Mouse (Mus musculus): ENCODE data around the gene Stx19. TPM values are rescaled to one million over a fixed set of nuclear protein-coding genes. Genes with fewer than 3 reads are reported as not detected.

The Stx19 gene
- polyA plus RNA-seq, 1 experiment from 2014 or later, result 0.08 TPM

GRCm38 (mm10) chr16:62834016-62834735 is 19.7 kb downstream of the Stx19 start:
- H3K9ac ChIP-seq (ENCODE audit: low read depth, low read length), result no peak overlapping the region
- H3K9me3 ChIP-seq (replicated peaks; ENCODE audit: control insufficient read depth, low read length), result no peaks in the 10 kb centered on the region
- no peaks in the 10 kb centered on the region for H3K27me3 ChIP-seq (ENCODE audit: control insufficient read depth, insufficient read depth, low read depth, low read length)
- no peaks in the 10 kb centered on the region for H3K36me3 ChIP-seq (ENCODE audit: control insufficient read depth, insufficient read depth)
- 10% methylated on average over 3 of the region's 3 CpGs for whole genome bisulfite sequencing (ENCODE audit: insufficient replicate concordance)
- peaks cover 8% of the 10 kb centered on the region for H3K4me1 ChIP-seq (ENCODE audit: control insufficient read depth, low read depth, low read length)
- peak overlapping the region; percentile 59 for H3K27ac ChIP-seq (ENCODE audit: low read length)
- no peak overlapping the region for H3K4me3 ChIP-seq (ENCODE audit: low read depth, low read length)
- peak; percentile 97 for ATAC-seq (ENCODE audit: low read depth)
- H3K4me2 ChIP-seq (ENCODE audit: low read depth, low read length), result no peak overlapping the region

- no peaks in the 10 kb centered on the region for H3K36me3 ChIP-seq (ENCODE audit: control insufficient read depth, insufficient read depth)
- no peak overlapping the region for H3K4me2 ChIP-seq (ENCODE audit: low read depth, low read length)
- H3K9me3 ChIP-seq (replicated peaks; ENCODE audit: control insufficient read depth, low read length), result no peaks in the 10 kb centered on the region
- H3K4me3 ChIP-seq (ENCODE audit: low read depth, low read length), result no peak overlapping the region
- peaks cover 9% of the 10 kb centered on the region for H3K4me1 ChIP-seq (ENCODE audit: control insufficient read depth, low read depth, low read length)
- no peaks in the 10 kb centered on the region for H3K27me3 ChIP-seq (ENCODE audit: control insufficient read depth, insufficient read depth, low read depth, low read length)
- no peak overlapping the region for H3K27ac ChIP-seq (ENCODE audit: low read length)
- ATAC-seq (ENCODE audit: low read depth), result no peak
- 76% methylated on average over 6 of the region's 6 CpGs for WGBS (ENCODE audit: insufficient replicate concordance)
- H3K9ac ChIP-seq (ENCODE audit: low read depth, low read length), result no peak overlapping the region
These were observed 30.9 kb downstream of the Stx19 start for GRCm38 (mm10) chr16:62845341-62845740.

DNA sequence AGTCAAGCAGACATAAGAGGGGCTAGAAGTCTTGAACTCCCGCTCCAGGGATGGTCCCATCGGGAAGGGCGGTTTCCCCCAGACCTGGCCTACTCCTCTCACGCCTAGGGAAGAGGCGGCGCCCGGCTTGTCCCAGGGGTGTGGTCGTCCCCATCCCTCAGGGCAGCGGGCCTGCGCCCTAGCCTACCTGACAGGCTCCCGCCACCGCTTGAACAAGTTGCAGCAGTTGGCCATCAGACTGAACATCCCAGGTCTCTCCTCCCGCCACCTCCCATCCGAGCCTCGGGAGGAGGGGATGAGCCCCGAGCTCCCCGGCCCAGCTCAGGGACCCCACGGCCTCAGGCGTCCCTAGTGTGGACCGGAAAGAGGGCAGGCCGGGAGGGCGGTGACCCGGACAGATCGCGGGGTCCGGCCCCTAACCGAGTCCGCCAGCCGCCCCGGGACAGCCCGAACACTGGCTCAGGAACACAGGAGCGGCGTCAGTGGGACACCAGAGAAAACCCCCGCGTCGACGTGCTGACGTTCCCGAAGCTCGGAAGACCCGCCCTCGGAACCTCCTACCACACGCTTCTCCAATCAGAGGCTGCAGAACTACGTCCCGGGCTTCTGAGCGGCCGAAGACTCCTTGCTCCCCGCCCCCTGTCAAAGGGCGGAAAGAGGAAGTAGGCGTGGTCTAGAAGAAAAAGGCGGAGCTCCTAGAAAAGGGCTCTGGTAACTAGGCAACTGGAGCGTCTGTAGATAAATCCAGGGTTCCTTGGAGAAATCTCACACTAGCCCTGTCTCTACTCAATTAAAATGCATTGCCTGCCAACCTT is 32.2 kb downstream of the Stx19 start, which contains the start of gene Arl13b:
TSS of gene Arl13b (minus strand) at position 543 of the 815 bp plus-strand sequence.
- peaks cover 9% of the 10 kb centered on the region for H3K4me1 ChIP-seq (ENCODE audit: control insufficient read depth, low read depth, low read length)
- H3K4me3 ChIP-seq (ENCODE audit: low read depth, low read length), result peak within 1 kb of the TSS; percentile 90
- ATAC-seq (ENCODE audit: low read depth), result peak; percentile 99
- no peaks in the 10 kb centered on the region for H3K36me3 ChIP-seq (ENCODE audit: control insufficient read depth, insufficient read depth)
- H3K27ac ChIP-seq (ENCODE audit: low read length), result peak within 1 kb of the TSS; percentile 70
- no peaks in the 10 kb centered on the region for H3K27me3 ChIP-seq (ENCODE audit: control insufficient read depth, insufficient read depth, low read depth, low read length)
- under 1% methylated on average over 52 of the region's 52 CpGs for WGBS (ENCODE audit: insufficient replicate concordance)
- H3K9ac ChIP-seq (ENCODE audit: low read depth, low read length), result peak within 1 kb of the TSS; percentile 76
- H3K9me3 ChIP-seq (replicated peaks; ENCODE audit: control insufficient read depth, low read length), result no peaks in the 10 kb centered on the region
- peak within 1 kb of the TSS; percentile 75 for H3K4me2 ChIP-seq (ENCODE audit: low read depth, low read length)

DNA sequence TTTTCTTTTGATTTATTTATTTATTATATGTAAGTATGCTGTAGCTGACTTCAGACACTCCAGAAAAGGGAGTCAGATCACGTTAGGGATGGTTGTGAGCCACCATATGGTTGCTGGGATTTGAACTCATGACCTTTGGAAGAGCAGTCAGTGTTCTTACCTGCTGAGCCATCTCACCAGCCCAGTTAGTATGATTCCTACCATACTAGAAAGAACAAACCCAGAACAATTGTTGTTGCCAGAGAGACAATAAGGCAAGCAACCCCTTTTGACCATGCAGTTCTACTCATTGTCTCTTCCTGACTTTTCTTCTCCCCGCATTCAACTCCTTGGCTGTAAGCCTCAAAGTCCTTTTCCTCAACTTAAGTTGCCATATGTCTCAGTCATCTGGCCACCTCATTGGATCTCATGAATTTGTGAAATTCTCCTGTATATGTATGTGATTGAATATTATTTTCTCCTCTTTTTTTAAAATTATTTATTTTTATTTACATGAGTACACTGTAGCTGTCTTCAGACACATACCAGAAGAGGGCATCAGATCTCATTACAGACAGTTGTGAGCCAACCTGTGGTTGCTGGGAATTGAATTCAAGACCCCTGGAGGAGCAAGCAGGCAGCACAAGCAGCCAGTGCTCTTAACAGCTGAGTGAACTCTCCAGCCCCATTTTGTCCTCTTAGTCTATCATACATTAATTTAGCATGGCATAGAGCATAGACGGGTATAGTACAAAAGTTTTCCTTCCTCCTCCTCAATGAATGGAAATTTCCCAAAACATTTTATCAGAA is 38.2 kb downstream of the Stx19 start:
- no peak overlapping the region for H3K27ac ChIP-seq (ENCODE audit: low read length)
- H3K9me3 ChIP-seq (replicated peaks; ENCODE audit: control insufficient read depth, low read length), result no peaks in the 10 kb centered on the region
- no peak overlapping the region for H3K4me3 ChIP-seq (ENCODE audit: low read depth, low read length)
- H3K36me3 ChIP-seq (ENCODE audit: control insufficient read depth, insufficient read depth), result no peaks in the 10 kb centered on the region
- 66% methylated on average over 3 of the region's 3 CpGs for WGBS (ENCODE audit: insufficient replicate concordance)
- no peak for ATAC-seq (ENCODE audit: low read depth)
- no peaks in the 10 kb centered on the region for H3K27me3 ChIP-seq (ENCODE audit: control insufficient read depth, insufficient read depth, low read depth, low read length)
- no peaks in the 10 kb centered on the region; the same call in 1 of the 2 replicates for H3K4me1 ChIP-seq (ENCODE audit: control insufficient read depth, low read depth, low read length)
- H3K4me2 ChIP-seq (ENCODE audit: low read depth, low read length), result no peak overlapping the region
- no peak overlapping the region for H3K9ac ChIP-seq (ENCODE audit: low read depth, low read length)

GRCm38 (mm10) chr16:62853611-62854126 is 39.2 kb downstream of the Stx19 start:
- Histone ChIP-seq H3K27ac (ENCODE audit: low read length) (no peak overlapping the region), H3K9me3 (replicated peaks; ENCODE audit: control insufficient read depth, low read length) (no peaks in the 10 kb centered on the region), H3K36me3 (ENCODE audit: control insufficient read depth, insufficient read depth) (no peaks in the 10 kb centered on the region), H3K27me3 (ENCODE audit: control insufficient read depth, insufficient read depth, low read depth, low read length) (no peaks in the 10 kb centered on the region), H3K4me1 (ENCODE audit: control insufficient read depth, low read depth, low read length) (no peaks in the 10 kb centered on the region; the same call in 1 of the 2 replicates), H3K9ac (ENCODE audit: low read depth, low read length) (peak overlapping the region; percentile 71), H3K4me2 (ENCODE audit: low read depth, low read length) (peak overlapping the region; percentile 80), H3K4me3 (ENCODE audit: low read depth, low read length) (peak overlapping the region; percentile 67)
- 10% methylated on average over 3 of the region's 3 CpGs for WGBS (ENCODE audit: insufficient replicate concordance)
- ATAC-seq (ENCODE audit: low read depth), result no peak

DNA sequence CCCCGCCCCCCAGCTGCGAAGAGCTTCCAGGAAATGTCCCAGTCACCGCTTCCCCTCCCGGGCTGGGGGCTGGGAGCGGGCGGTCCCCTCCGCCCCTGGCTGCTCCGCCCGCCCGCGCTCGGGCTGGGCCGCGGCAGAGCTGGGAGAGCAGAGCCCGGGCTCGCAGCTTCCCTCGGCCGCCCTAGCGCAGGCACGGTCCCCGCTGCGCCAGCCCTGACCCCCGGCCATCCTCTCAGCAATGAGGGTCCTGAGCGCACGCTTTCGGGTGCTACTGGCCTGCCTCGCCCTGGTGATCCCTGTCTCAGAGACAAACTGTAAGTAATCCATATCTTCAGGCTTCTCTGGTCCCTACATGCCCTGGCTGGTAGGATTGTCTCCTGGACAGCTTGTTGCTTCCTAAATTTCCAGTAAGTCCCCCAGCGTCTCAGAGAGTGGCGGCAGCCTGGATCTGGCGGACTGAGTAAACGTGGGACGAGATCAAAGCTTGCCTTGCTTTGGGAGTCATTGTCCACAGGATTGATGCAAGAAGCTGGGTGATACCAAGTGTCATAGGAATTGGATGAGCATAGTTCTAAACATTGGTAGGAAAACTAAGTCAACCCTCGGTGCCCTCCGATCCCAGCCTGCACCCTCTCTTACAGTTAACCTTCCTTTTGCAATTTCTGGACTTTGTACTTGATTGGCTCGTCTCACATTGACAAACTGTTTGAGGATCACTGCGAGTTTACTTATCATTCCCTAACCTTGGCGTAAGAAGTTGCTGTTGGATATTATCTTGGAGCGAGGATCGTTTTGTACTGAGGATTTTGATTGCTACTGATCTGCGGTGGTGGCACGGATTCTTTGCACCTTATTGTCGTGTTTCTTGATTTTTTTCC is 40.0 kb downstream of the Stx19 start, which contains the start of gene Pros1:
TSS of gene Pros1 (plus strand) at position 117 of the 878 bp plus-strand sequence.
- Histone ChIP-seq H3K27me3 (ENCODE audit: control insufficient read depth, insufficient read depth, low read depth, low read length) (no peaks in the 10 kb centered on the region), H3K4me3 (ENCODE audit: low read depth, low read length) (peak within 1 kb of the TSS; percentile 67), H3K4me2 (ENCODE audit: low read depth, low read length) (peak within 1 kb of the TSS; percentile 80), H3K36me3 (ENCODE audit: control insufficient read depth, insufficient read depth) (no peaks in the 10 kb centered on the region), H3K9ac (ENCODE audit: low read depth, low read length) (peak within 1 kb of the TSS; percentile 71), H3K27ac (ENCODE audit: low read length) (peak within 1 kb of the TSS; percentile 29; the same call in 1 of the 2 replicates), H3K9me3 (replicated peaks; ENCODE audit: control insufficient read depth, low read length) (no peaks in the 10 kb centered on the region), H3K4me1 (ENCODE audit: control insufficient read depth, low read depth, low read length) (no peaks in the 10 kb centered on the region; the same call in 1 of the 2 replicates)
- 4% methylated on average over 40 of the region's 42 CpGs for WGBS (ENCODE audit: insufficient replicate concordance)
- ATAC-seq (ENCODE audit: low read depth), result peak; percentile 91

GRCm38 (mm10) chr16:62855385-62855784 is 40.9 kb downstream of the Stx19 start:
- Histone ChIP-seq H3K4me1 (ENCODE audit: control insufficient read depth, low read depth, low read length) (no peaks in the 10 kb centered on the region; the same call in 1 of the 2 replicates), H3K27me3 (ENCODE audit: control insufficient read depth, insufficient read depth, low read depth, low read length) (no peaks in the 10 kb centered on the region), H3K4me2 (ENCODE audit: low read depth, low read length) (0 out of 2 replicates have a peak overlapping the region, but pooled peaks have one; percentile 20), H3K9me3 (replicated peaks; ENCODE audit: control insufficient read depth, low read length) (no peaks in the 10 kb centered on the region), H3K36me3 (ENCODE audit: control insufficient read depth, insufficient read depth) (no peaks in the 10 kb centered on the region), H3K27ac (ENCODE audit: low read length) (no peak overlapping the region), H3K4me3 (ENCODE audit: low read depth, low read length) (no peak overlapping the region), H3K9ac (ENCODE audit: low read depth, low read length) (no peak overlapping the region)
- WGBS (ENCODE audit: insufficient replicate concordance), result 52% methylated on average over 6 of the region's 6 CpGs
- ATAC-seq (ENCODE audit: low read depth), result no peak

DNA sequence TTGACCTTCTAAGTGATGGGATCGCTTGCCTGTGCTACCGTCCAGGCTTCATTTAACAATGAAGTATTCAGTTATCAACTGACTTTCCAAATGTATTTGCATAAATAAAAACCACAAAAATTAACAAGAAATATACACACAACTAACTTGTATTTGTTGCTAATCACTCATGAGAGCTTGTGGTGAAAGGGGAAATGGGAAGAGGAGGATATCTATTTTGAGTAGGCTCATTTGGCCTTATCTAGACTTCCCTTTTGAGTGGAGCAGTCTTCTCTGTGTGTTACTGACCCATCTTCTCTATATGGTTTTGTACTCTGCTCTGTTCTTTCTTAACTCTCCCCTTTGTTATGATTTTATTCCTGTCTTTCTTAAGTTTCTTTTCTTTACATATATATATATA is 41.8 kb downstream of the Stx19 start:
- no peaks in the 10 kb centered on the region for H3K36me3 ChIP-seq (ENCODE audit: control insufficient read depth, insufficient read depth)
- no peak overlapping the region for H3K4me3 ChIP-seq (ENCODE audit: low read depth, low read length)
- H3K9ac ChIP-seq (ENCODE audit: low read depth, low read length), result no peak overlapping the region
- no peak overlapping the region for H3K27ac ChIP-seq (ENCODE audit: low read length)
- WGBS (ENCODE audit: insufficient replicate concordance), result 48% methylated on average over 2 of the region's 2 CpGs
- no peaks in the 10 kb centered on the region for H3K9me3 ChIP-seq (replicated peaks; ENCODE audit: control insufficient read depth, low read length)
- no peaks in the 10 kb centered on the region; the same call in 1 of the 2 replicates for H3K4me1 ChIP-seq (ENCODE audit: control insufficient read depth, low read depth, low read length)
- no peak overlapping the region for H3K4me2 ChIP-seq (ENCODE audit: low read depth, low read length)
- H3K27me3 ChIP-seq (ENCODE audit: control insufficient read depth, insufficient read depth, low read depth, low read length), result no peaks in the 10 kb centered on the region
- ATAC-seq (ENCODE audit: low read depth), result no peak

All from liver, embryonic 16.5 days (tissue).